Mouse (Mus musculus): ENCODE measurements around the gene Sobp.
A peak's percentile ranks its signal among the peaks of the same experiment; 100 is the strongest.

Sobp gene

GRCm38 (mm10) chr10:43174326-43175155 is at the start of gene Sobp, which contains the start of gene 9030612E09Rik:
Sobp (minus strand) TSS chr10:43174530.
9030612E09Rik (plus strand) TSS chr10:43174704.
- DNase-seq (ENCODE audit: low spot score in 2 of 2), result peak; percentile 90 to 91

GRCm38 (mm10) chr10:43223391-43223790 is 49.1 kb upstream of the Sobp start:
- DNase-seq (ENCODE audit: low spot score in 2 of 2), result no peak

- DNase-seq (ENCODE audit: low spot score in 2 of 2), result peak in 1 of 2 experiments; percentile 45
These were observed 47.3 kb upstream of the Sobp start for GRCm38 (mm10) chr10:43221659-43222058.

GRCm38 (mm10) chr10:43220910-43221625 is 46.7 kb upstream of the Sobp start, which contains the start of gene Pdss2:
Pdss2 (plus strand) TSS chr10:43221486.
- peak; percentile 96 to 97 for DNase-seq (ENCODE audit: low spot score in 2 of 2)

GRCm38 (mm10) chr10:43220479-43220878 is 46.1 kb upstream of the Sobp start:
- no peak for DNase-seq (ENCODE audit: low spot score in 2 of 2)

GRCm38 (mm10) chr10:43217361-43217900 is 43.1 kb upstream of the Sobp start:
- DNase-seq (ENCODE audit: low spot score in 2 of 2), result no peak

- DNase-seq (ENCODE audit: low spot score in 2 of 2), result no peak
These were observed 37.5 kb upstream of the Sobp start for GRCm38 (mm10) chr10:43211866-43212265.

- no peak for DNase-seq (ENCODE audit: low spot score in 2 of 2)
These were observed 29.5 kb upstream of the Sobp start for GRCm38 (mm10) chr10:43203865-43204264.

GRCm38 (mm10) chr10:43200206-43200605 is 25.9 kb upstream of the Sobp start:
- no peak for DNase-seq (ENCODE audit: low spot score in 2 of 2)

GRCm38 (mm10) chr10:43180313-43180912 is 6.1 kb upstream of the Sobp start:
- DNase-seq (ENCODE audit: low spot score in 2 of 2), result peak in 1 of 2 experiments; percentile 32

GRCm38 (mm10) chr10:43175156-43175601 is 849 bp upstream of the Sobp start:
- DNase-seq (ENCODE audit: low spot score in 2 of 2), result peak; percentile 56 to 58

- peak in 1 of 2 experiments; percentile 60 for DNase-seq (ENCODE audit: low spot score in 2 of 2)
These were observed 453 bp downstream of the Sobp start for GRCm38 (mm10) chr10:43173828-43174325.

GRCm38 (mm10) chr10:43173141-43173827 is 1.0 kb downstream of the Sobp start:
- DNase-seq (ENCODE audit: low spot score in 2 of 2), result peak; percentile 70 to 73

- DNase-seq (ENCODE audit: low spot score in 2 of 2), result no peak
These were observed 1.8 kb downstream of the Sobp start for GRCm38 (mm10) chr10:43172554-43172953.

- no peak for DNase-seq (ENCODE audit: low spot score in 2 of 2)
These were observed 2.3 kb downstream of the Sobp start for GRCm38 (mm10) chr10:43172066-43172465.

- no peak for DNase-seq (ENCODE audit: low spot score in 2 of 2)
These were observed 3.2 kb downstream of the Sobp start for GRCm38 (mm10) chr10:43171106-43171505.

GRCm38 (mm10) chr10:43168847-43169246 is 5.5 kb downstream of the Sobp start:
- no peak for DNase-seq (ENCODE audit: low spot score in 2 of 2)

- no peak for DNase-seq (ENCODE audit: low spot score in 2 of 2)
These were observed 7.5 kb downstream of the Sobp start for GRCm38 (mm10) chr10:43166817-43167216.

GRCm38 (mm10) chr10:43166146-43166545 is 8.2 kb downstream of the Sobp start:
- no peak for DNase-seq (ENCODE audit: low spot score in 2 of 2)

- DNase-seq (ENCODE audit: low spot score in 2 of 2), result no peak
These were observed 9.9 kb downstream of the Sobp start for GRCm38 (mm10) chr10:43164406-43164805.

GRCm38 (mm10) chr10:43162318-43162717 is 12.0 kb downstream of the Sobp start:
- DNase-seq (ENCODE audit: low spot score in 2 of 2), result no peak
